Mouse (Mus musculus): ENCODE results near the gene Ppy.

Ppy gene

GRCm38 (mm10) chr11:102102485-102103258 lies 1.6 kb upstream of the Ppy start:
- no peak for TF ChIP-seq NANOG (IDR thresholded peaks at IDR 0.05; ENCODE audit: borderline replicate concordance, low read length)
- peak; percentile 82 for TF ChIP-seq CTCF (conservative IDR thresholded peaks at IDR 0.05; ENCODE audit: low read length)
- Histone ChIP-seq H3K36me3 (ENCODE audit: insufficient read depth, low read length) (no peaks in the 10 kb centered on the region), H3K9me3 (ENCODE audit: low read length) (no peaks in the 10 kb centered on the region)

GRCm38 (mm10) chr11:102096887-102097391 lies 4.2 kb downstream of the Ppy start:
- Histone ChIP-seq H3K9me3 (ENCODE audit: low read length) (no peaks in the 10 kb centered on the region), H3K27me3 (ENCODE audit: insufficient read depth, low read length) (peaks cover 65% of the 10 kb centered on the region), H3K4me3 (replicated peaks; ENCODE audit: low read length) (peak overlapping the region; percentile 66), H3K36me3 (ENCODE audit: insufficient read depth, low read length) (no peaks in the 10 kb centered on the region), H3K4me1 (replicated peaks; ENCODE audit: low read depth, low read length) (peaks cover 26% of the 10 kb centered on the region)
- 0 out of 2 replicates have a peak, but pooled peaks have one; percentile 3 for TF ChIP-seq CTCF (conservative IDR thresholded peaks at IDR 0.05; ENCODE audit: low read length)
- TF ChIP-seq POU5F1 (IDR thresholded peaks at IDR 0.05; ENCODE audit: borderline replicate concordance, low read length), result no peak
- no peak for TF ChIP-seq NANOG (IDR thresholded peaks at IDR 0.05; ENCODE audit: borderline replicate concordance, low read length)

More at GRCm38 (mm10) chr11:102102485-102103258, 1.6 kb upstream of the Ppy start:
- Histone ChIP-seq H3K4me1 (replicated peaks; ENCODE audit: low read depth, low read length) (peaks cover 22% of the 10 kb centered on the region), H3K27me3 (ENCODE audit: insufficient read depth, low read length) (peaks cover 94% of the 10 kb centered on the region), H3K4me3 (replicated peaks; ENCODE audit: low read length) (no peak overlapping the region)

GRCm38 (mm10) chr11:102096446-102096845 lies 4.7 kb downstream of the Ppy start:
- Histone ChIP-seq H3K27me3 (ENCODE audit: insufficient read depth, low read length) (peaks cover 65% of the 10 kb centered on the region), H3K36me3 (ENCODE audit: insufficient read depth, low read length) (no peaks in the 10 kb centered on the region), H3K4me1 (replicated peaks; ENCODE audit: low read depth, low read length) (peaks cover 26% of the 10 kb centered on the region), H3K4me3 (replicated peaks; ENCODE audit: low read length) (peak overlapping the region; percentile 66), H3K9me3 (ENCODE audit: low read length) (no peaks in the 10 kb centered on the region)
- no peak for TF ChIP-seq POU5F1 (IDR thresholded peaks at IDR 0.05; ENCODE audit: borderline replicate concordance, low read length)
- no peak for TF ChIP-seq CTCF (conservative IDR thresholded peaks at IDR 0.05; ENCODE audit: low read length)
- no peak for TF ChIP-seq NANOG (IDR thresholded peaks at IDR 0.05; ENCODE audit: borderline replicate concordance, low read length)

- Histone ChIP-seq H3K36me3 (ENCODE audit: insufficient read depth, low read length) (no peaks in the 10 kb centered on the region), H3K27me3 (ENCODE audit: insufficient read depth, low read length) (peaks cover 59% of the 10 kb centered on the region), H3K9me3 (ENCODE audit: low read length) (no peaks in the 10 kb centered on the region), H3K4me1 (replicated peaks; ENCODE audit: low read depth, low read length) (peaks cover 26% of the 10 kb centered on the region), H3K4me3 (replicated peaks; ENCODE audit: low read length) (no peak overlapping the region)
- TF ChIP-seq NANOG (IDR thresholded peaks at IDR 0.05; ENCODE audit: borderline replicate concordance, low read length), result no peak
- no peak for TF ChIP-seq POU5F1 (IDR thresholded peaks at IDR 0.05; ENCODE audit: borderline replicate concordance, low read length)
- TF ChIP-seq CTCF (conservative IDR thresholded peaks at IDR 0.05; ENCODE audit: low read length), result no peak
Measured at GRCm38 (mm10) chr11:102095676-102096075, 5.4 kb downstream of the Ppy start.

DNA sequence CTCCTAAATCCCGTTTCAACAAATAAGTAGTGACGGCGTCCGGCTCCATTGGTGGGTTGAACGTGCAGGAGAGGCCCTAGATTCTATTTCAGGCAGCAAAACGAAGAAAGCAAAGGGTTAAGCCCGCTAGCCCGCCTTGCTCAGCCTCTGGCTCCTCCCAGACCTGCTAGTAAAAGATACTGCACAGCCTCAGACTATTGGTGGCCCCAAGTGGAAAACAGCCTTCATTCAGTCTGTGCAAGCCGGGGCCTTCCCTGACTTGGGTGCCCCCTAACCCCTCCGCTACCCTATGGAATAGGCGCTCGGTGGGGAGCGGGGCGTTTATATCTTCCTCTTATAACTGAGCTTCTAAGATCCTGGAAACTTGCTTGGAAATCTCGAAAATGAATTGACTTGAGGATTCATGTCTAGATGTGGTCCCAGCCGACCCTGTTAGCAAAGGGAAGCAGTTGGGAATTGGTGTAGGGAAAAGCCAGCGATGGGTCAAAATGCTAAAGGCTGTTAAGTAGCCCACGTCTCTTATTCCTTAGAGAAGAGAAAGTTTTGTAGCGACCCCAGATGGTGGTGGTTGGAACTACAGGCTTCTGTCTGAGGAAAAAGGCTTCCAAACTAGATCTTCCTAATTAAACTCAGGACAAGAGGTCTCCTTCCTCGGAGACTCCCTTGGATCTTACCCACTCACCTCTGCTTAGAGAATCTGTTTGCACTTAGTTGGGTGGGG lies 11.9 kb downstream of the Ppy start:
- Histone ChIP-seq H3K4me1 (replicated peaks; ENCODE audit: low read depth, low read length) (peaks cover 37% of the 10 kb centered on the region), H3K36me3 (ENCODE audit: insufficient read depth, low read length) (no peaks in the 10 kb centered on the region), H3K4me3 (replicated peaks; ENCODE audit: low read length) (peak overlapping the region; percentile 81), H3K27me3 (ENCODE audit: insufficient read depth, low read length) (peaks cover 65% of the 10 kb centered on the region), H3K9me3 (ENCODE audit: low read length) (no peaks in the 10 kb centered on the region)
- no peak for TF ChIP-seq POU5F1 (IDR thresholded peaks at IDR 0.05; ENCODE audit: borderline replicate concordance, low read length)
- TF ChIP-seq NANOG (IDR thresholded peaks at IDR 0.05; ENCODE audit: borderline replicate concordance, low read length), result no peak
- peak; percentile 92 for TF ChIP-seq CTCF (conservative IDR thresholded peaks at IDR 0.05; ENCODE audit: low read length)

- TF ChIP-seq CTCF (conservative IDR thresholded peaks at IDR 0.05; ENCODE audit: low read length) (no peak), POU5F1 (IDR thresholded peaks at IDR 0.05; ENCODE audit: borderline replicate concordance, low read length) (no peak), NANOG (IDR thresholded peaks at IDR 0.05; ENCODE audit: borderline replicate concordance, low read length) (no peak)
- Histone ChIP-seq H3K4me3 (replicated peaks; ENCODE audit: low read length) (peak within 1 kb of the TSS; percentile 81), H3K4me1 (replicated peaks; ENCODE audit: low read depth, low read length) (peaks cover 38% of the 10 kb centered on the region), H3K27me3 (ENCODE audit: insufficient read depth, low read length) (peaks cover 66% of the 10 kb centered on the region), H3K9me3 (ENCODE audit: low read length) (peaks cover 7% of the 10 kb centered on the region; the same call in 1 of the 2 replicates), H3K36me3 (ENCODE audit: insufficient read depth, low read length) (no peaks in the 10 kb centered on the region)
Measured at GRCm38 (mm10) chr11:102087931-102088898, 12.9 kb downstream of the Ppy start, which contains the start of gene Mpp2. Gene Mpp2, minus strand, starts transcription at chr11:102088515.

GRCm38 (mm10) chr11:102087081-102087751 lies 13.9 kb downstream of the Ppy start:
- peaks cover 7% of the 10 kb centered on the region; the same call in 1 of the 2 replicates for H3K9me3 ChIP-seq (ENCODE audit: low read length)
- H3K27me3 ChIP-seq (ENCODE audit: insufficient read depth, low read length), result peaks cover 59% of the 10 kb centered on the region
- peak overlapping the region; percentile 81 for H3K4me3 ChIP-seq (replicated peaks; ENCODE audit: low read length)
- no peak for TF ChIP-seq POU5F1 (IDR thresholded peaks at IDR 0.05; ENCODE audit: borderline replicate concordance, low read length)
- TF ChIP-seq CTCF (conservative IDR thresholded peaks at IDR 0.05; ENCODE audit: low read length), result no peak
- TF ChIP-seq NANOG (IDR thresholded peaks at IDR 0.05; ENCODE audit: borderline replicate concordance, low read length), result no peak
- H3K36me3 ChIP-seq (ENCODE audit: insufficient read depth, low read length), result no peaks in the 10 kb centered on the region
- H3K4me1 ChIP-seq (replicated peaks; ENCODE audit: low read depth, low read length), result peaks cover 48% of the 10 kb centered on the region
